Mouse (Mus musculus) megakaryocyte, embryonic 14.5 days (primary cell): ENCODE measurements around the gene Tuba3a.

Experiments used
- FLI1 ChIP-seq: IDR thresholded peaks from 2 replicates; pipeline ENCODE4 v1.6.1; 2012; ENCODE audit warnings: low read length, inconsistent platforms, mixed read lengths
- GATA1 ChIP-seq: IDR thresholded peaks from 3 replicates; pipeline ENCODE4 v1.6.1; 2012; ENCODE audit warnings: mixed read lengths, low read length, inconsistent platforms, borderline replicate concordance

DNA sequence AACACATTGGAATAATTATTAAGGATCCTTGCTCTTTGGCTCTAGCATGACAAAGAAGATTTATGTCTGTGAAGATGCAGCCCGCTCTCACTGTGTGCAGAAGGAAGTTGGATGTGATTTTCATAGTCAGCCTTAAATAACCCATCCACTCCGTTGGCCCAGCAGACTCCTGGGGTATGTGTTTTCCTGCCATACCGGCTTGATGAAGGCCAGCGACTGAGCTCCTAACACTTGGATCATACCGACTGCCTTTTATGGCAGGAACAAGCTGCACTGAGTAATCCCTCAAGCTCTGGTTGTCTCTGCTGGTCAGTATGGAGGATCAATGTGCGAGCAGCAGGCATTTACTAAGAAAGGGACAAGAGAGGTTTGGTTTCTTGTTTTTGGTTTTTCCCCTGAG lies 19.6 kb upstream of the Tuba3a start:
- TF ChIP-seq GATA1 (no peak), FLI1 (no peak)
